Mouse (Mus musculus) G1E (cell line): ENCODE measurements around the gene Zbtb43.

Source experiments
- CTCF ChIP-seq: IDR thresholded peaks from 2 replicates; pipeline ENCODE4 v1.5.1; 2012; ENCODE audit warnings: low read depth, low read length, inconsistent platforms, mixed read lengths
- GATA1 ChIP-seq: IDR thresholded peaks from 2 replicates; pipeline ENCODE4 v1.6.1; 2012; ENCODE audit warnings: borderline replicate concordance, low read length, inconsistent platforms, mixed read lengths
- TAL1 ChIP-seq: conservative IDR thresholded peaks from 2 replicates; pipeline ENCODE4 v1.6.1; 2012; ENCODE audit warnings: low read depth, low read length, inconsistent platforms, mixed read lengths

- TF ChIP-seq TAL1 (no peak), CTCF (no peak), GATA1 (no peak)
These were observed 28.2 kb downstream of the Zbtb43 start for GRCm38 (mm10) chr2:33439980-33440670.
